ENCODE assay signal across 25 mouse cellular contexts in genomic region chr12:99015870-99016269, GRCm38 (mm10).
DNase-seq lines count a peak whose midpoint lies in the region; ATAC-seq and TF ChIP-seq lines count a peak whose summit lies in the region.
"Had no signal": no experiment of that assay in that cellular context is flagged by ENCODE, and none has a peak within 500 bp of the region (broad histone marks: within the 10 kb centered on the region; RNA-seq: fewer than 3 reads in every experiment).

No protein-coding gene starts in this region.

- 96% methylated on average over 4 of the region's 4 CpGs for WGBS in midbrain, embryonic 10.5 days
- 98% methylated on average over 4 of the region's 4 CpGs for WGBS in midbrain, embryonic 14.5 days
- 80% methylated on average over 4 of the region's 4 CpGs for WGBS in heart, adult 2 months

- H3K27ac ChIP-seq in gastrocnemius, adult 2 months, result no peak overlapping the region
- H3K27ac ChIP-seq in midbrain, embryonic 10.5 days (replicated peaks), result peak overlapping the region; percentile 47; the same call in 1 of the 2 replicates
- H3K27ac ChIP-seq in midbrain, embryonic 14.5 days (replicated peaks; ENCODE audit: low read depth, low read length), result no peak overlapping the region
- H3K27ac ChIP-seq in heart, adult 2 months, result no peak overlapping the region
- H3K27ac ChIP-seq: embryonic facial prominence, embryonic 12.5 days; hindbrain, embryonic 13.5 days; midbrain, embryonic 12.5 days; neural tube, embryonic 12.5 days had no signal

- no peak overlapping the region for H3K4me2 ChIP-seq in midbrain, embryonic 14.5 days (ENCODE audit: low read length)
- H3K4me2 ChIP-seq: embryonic facial prominence, embryonic 12.5 days; heart, embryonic 12.5 days; hindbrain, embryonic 13.5 days; midbrain, embryonic 12.5 days; neural tube, embryonic 12.5 days had no signal

- peaks cover 6% of the 10 kb centered on the region for H3K9me3 ChIP-seq in midbrain, embryonic 10.5 days (replicated peaks)
- H3K9me3 ChIP-seq in midbrain, embryonic 14.5 days (ENCODE audit: control insufficient read depth, low read length), result no peaks in the 10 kb centered on the region
- H3K9me3 ChIP-seq: embryonic facial prominence, embryonic 12.5 days; heart, embryonic 12.5 days; hindbrain, embryonic 13.5 days; neural tube, embryonic 12.5 days had no signal

- no peaks in the 10 kb centered on the region for H3K27me3 ChIP-seq in midbrain, embryonic 10.5 days (ENCODE audit: low read depth, poor library complexity, severe bottlenecking)
- H3K27me3 ChIP-seq in midbrain, embryonic 14.5 days (ENCODE audit: control insufficient read depth, insufficient read depth, low read length), result no peaks in the 10 kb centered on the region
- no peaks in the 10 kb centered on the region for H3K27me3 ChIP-seq in heart, adult 2 months (ENCODE audit: control insufficient read depth, insufficient read depth, low read length)
- H3K27me3 ChIP-seq: heart, embryonic 12.5 days; hindbrain, embryonic 13.5 days; neural tube, embryonic 12.5 days had no signal

- no peak overlapping the region for H3K4me3 ChIP-seq in gastrocnemius, adult 2 months
- H3K4me3 ChIP-seq in midbrain, embryonic 10.5 days, result no peak overlapping the region
- H3K4me3 ChIP-seq in midbrain, embryonic 14.5 days (replicated peaks; ENCODE audit: low read depth, low read length), result no peak overlapping the region
- no peak overlapping the region for H3K4me3 ChIP-seq in heart, adult 2 months
- H3K4me3 ChIP-seq: embryonic facial prominence, embryonic 12.5 days; erythroblast, embryonic 14.5 days; heart, embryonic 12.5 days; hindbrain, embryonic 13.5 days; midbrain, embryonic 12.5 days; neural tube, embryonic 12.5 days had no signal

- DNase-seq in gastrocnemius, adult 2 months, result peak; percentile 41
- DNase-seq in gastrocnemius, postnatal 25 days, result no peak
- DNase-seq in midbrain, embryonic 10.5 days (ENCODE audit: low spot score), result no peak
- no peak for DNase-seq in midbrain, embryonic 14.5 days
- peak; percentile 72 to 79 for DNase-seq in layer of hippocampus, adult 8-10 months (ENCODE audit: low spot score in 2 of 2)
- DNase-seq in right cerebral cortex, postnatal 25 days, result peak; percentile 74
- DNase-seq in cerebellum, postnatal 36 days, result no peak
- DNase-seq in heart, adult 2 months, result no peak
- DNase-seq: adrenal gland, postnatal 36 days; B cell, adult 2 months; cerebellum, adult 18-20 months; heart, postnatal 14 days; kidney, adult 8-10 months; kidney, postnatal 25 days; liver; thymus, postnatal 25 days had no signal

- H3K9ac ChIP-seq in midbrain, embryonic 14.5 days (replicated peaks; ENCODE audit: low read length), result no peak overlapping the region
- H3K9ac ChIP-seq in heart, adult 2 months (ENCODE audit: low read depth, low read length), result no peak overlapping the region
- H3K9ac ChIP-seq: embryonic facial prominence, embryonic 12.5 days; heart, embryonic 12.5 days; hindbrain, embryonic 13.5 days; midbrain, embryonic 12.5 days; neural tube, embryonic 12.5 days had no signal

- no peak for ATAC-seq in midbrain, embryonic 14.5 days (ENCODE audit: low FRiP score, low TSS enrichment)
- ATAC-seq: forebrain, embryonic 16.5 days; inflammation-experienced regulatory T-cells, adult 6 months; lung, postnatal 0 days had no signal

- H3K4me1 ChIP-seq in midbrain, embryonic 10.5 days, result peaks cover 21% of the 10 kb centered on the region
- H3K4me1 ChIP-seq in midbrain, embryonic 14.5 days (ENCODE audit: control insufficient read depth, insufficient read depth, low read length), result peaks cover 13% of the 10 kb centered on the region; the same call in 1 of the 2 replicates
- H3K4me1 ChIP-seq in heart, adult 2 months (ENCODE audit: control insufficient read depth, insufficient read depth, low read length), result no peaks in the 10 kb centered on the region

- no peaks in the 10 kb centered on the region for H3K79me2 ChIP-seq in heart, adult 2 months (replicated peaks; ENCODE audit: control insufficient read depth, insufficient read depth, low read length)

- no peak for TF ChIP-seq CTCF in gastrocnemius, adult 2 months (IDR thresholded peaks at IDR 0.05)
- TF ChIP-seq CTCF in heart, adult 2 months (IDR thresholded peaks at IDR 0.05), result no peak

- intact Hi-C loops in gastrocnemius, adult 2 months (cut with DNase I), result no loop called here
- intact Hi-C loops in heart, adult 2 months (cut with DNase I), result no loop called here

- no peak for TF ChIP-seq POLR2A in heart, adult 2 months (IDR thresholded peaks at IDR 0.05; ENCODE audit: insufficient read depth, low read depth, low read length)

- no peak for TF ChIP-seq EP300 in heart, adult 2 months (IDR thresholded peaks at IDR 0.05; ENCODE audit: insufficient read depth, low read depth, low read length)

- H3K36me3 ChIP-seq in midbrain, embryonic 10.5 days, result no peaks in the 10 kb centered on the region
- H3K36me3 ChIP-seq in midbrain, embryonic 14.5 days (ENCODE audit: control insufficient read depth, insufficient read depth, low read length), result no peaks in the 10 kb centered on the region
- no peaks in the 10 kb centered on the region for H3K36me3 ChIP-seq in heart, adult 2 months (ENCODE audit: control insufficient read depth, insufficient read depth, low read length)
- H3K36me3 ChIP-seq: embryonic facial prominence, embryonic 12.5 days; heart, embryonic 12.5 days; hindbrain, embryonic 13.5 days; midbrain, embryonic 12.5 days; neural tube, embryonic 12.5 days had no signal

Comparison
In these comparisons a context has a peak if more than half of its experiments do, and no peak if none do; other contexts are left out.
1. DNase-seq: peak in gastrocnemius, adult 2 months (single experiment), layer of hippocampus, adult 8-10 months (2 of 2) and right cerebral cortex, postnatal 25 days (single experiment); none in gastrocnemius, postnatal 25 days (single experiment), midbrain, embryonic 10.5 days (single experiment), midbrain, embryonic 14.5 days (single experiment), cerebellum, postnatal 36 days (0 of 2) and heart, adult 2 months (0 of 2).